Mouse (Mus musculus): ENCODE data around the gene Plekhm2. TPM values are rescaled to one million over a fixed set of nuclear protein-coding genes. Genes with fewer than 3 reads are reported as not detected.

The Plekhm2 gene
- polyA plus RNA-seq, 2 experiments from 2014 or later, result 2.1 to 3.4 TPM

DNA sequence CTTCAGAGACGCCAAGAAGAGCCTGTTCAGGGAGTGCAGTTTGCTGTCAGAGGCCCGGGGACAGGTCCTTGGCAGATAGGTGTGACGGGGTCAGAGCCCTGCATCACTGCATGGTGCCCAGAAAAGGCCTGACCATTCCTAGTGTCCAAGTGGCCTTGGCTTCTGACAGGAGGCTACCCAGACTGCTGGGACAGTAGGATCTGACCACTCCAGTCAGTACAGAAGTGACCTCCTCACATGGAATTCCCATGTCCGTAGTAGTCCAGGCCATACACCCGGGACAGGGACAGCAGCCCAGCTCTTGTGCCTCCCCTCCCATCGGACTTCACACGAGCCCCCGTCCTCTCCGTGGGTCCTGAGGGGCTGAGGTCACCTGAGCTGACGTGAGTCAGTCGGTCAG, 34.7 kb downstream of the Plekhm2 start:
- ATAC-seq, result no peak

DNA sequence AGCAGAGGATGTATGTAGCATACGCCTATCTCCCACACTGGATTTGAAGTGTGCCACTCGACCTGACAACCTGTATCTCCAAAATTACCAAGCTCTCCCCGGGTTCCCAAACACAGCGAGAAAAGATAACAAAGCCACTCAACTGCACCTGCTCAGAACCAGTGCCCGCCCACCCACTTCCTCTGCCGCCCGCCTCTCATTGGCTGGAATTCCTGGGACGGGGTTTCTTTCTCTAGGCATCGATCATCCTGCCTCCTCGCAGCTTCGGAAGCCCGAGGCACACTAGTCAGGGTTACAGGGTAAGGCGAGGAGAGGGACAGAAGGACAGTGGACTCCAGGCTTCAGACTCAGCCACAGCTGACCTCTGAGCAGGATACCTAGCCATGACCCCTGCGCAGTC, 36.0 kb downstream of the Plekhm2 start:
- ATAC-seq, result no peak

DNA sequence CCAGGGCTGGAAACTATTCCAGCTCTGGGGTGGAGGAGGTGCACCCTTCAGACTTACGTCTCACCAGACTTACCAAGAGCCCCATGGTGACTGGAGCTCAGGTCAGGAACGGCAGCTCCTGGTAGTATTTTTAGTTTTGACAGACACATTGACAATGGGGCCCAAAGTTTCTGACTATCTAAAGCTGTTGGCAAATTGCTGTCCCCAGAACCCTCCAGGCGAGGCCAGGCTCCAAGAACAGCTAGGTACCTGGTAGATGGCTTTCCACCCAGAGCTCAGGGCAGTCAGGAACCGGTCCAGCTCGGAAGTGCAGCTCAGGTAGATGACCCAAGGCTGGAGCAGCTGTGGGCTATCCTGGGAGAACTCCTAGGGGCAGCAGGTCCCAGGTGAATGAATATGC, 37.2 kb downstream of the Plekhm2 start:
- no peak for ATAC-seq

DNA sequence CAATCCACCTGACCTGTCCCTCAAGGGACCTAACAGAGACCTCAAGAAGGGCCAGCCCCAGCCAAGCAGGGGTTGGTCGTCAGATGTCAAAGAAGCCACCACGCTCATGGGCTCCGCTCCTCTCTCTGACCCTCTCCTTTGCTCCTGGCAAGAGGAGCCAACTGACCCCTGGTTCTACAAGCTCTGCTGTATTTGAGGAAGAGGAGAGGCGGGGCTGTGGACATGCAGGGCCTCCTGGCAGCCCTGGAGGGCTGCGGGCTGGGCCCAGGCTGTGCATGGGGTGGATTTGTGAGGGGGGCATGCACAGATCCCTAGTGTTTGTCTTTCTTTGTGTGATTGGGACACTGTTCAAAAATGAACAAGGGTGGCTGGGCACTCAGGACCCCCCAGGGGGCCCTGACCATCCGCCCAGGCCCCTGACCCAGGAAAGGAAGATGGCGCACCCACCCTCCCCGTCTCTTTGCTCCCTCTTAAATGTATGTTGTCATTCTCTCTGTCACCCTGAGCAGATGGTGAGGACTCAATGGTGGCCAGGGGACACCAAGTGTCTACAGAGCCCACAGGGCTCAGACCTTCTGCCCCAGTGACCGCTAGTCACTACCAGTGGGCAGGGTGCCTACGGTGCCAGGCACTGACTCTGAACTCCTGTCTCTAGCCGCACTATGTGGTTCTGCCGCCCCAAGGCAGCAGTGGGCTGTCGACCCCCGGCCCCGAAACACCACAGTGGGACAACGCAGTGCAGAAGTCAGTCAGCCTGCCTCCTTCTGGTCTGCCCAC, 38.7 kb downstream of the Plekhm2 start:
- ATAC-seq, result no peak

DNA sequence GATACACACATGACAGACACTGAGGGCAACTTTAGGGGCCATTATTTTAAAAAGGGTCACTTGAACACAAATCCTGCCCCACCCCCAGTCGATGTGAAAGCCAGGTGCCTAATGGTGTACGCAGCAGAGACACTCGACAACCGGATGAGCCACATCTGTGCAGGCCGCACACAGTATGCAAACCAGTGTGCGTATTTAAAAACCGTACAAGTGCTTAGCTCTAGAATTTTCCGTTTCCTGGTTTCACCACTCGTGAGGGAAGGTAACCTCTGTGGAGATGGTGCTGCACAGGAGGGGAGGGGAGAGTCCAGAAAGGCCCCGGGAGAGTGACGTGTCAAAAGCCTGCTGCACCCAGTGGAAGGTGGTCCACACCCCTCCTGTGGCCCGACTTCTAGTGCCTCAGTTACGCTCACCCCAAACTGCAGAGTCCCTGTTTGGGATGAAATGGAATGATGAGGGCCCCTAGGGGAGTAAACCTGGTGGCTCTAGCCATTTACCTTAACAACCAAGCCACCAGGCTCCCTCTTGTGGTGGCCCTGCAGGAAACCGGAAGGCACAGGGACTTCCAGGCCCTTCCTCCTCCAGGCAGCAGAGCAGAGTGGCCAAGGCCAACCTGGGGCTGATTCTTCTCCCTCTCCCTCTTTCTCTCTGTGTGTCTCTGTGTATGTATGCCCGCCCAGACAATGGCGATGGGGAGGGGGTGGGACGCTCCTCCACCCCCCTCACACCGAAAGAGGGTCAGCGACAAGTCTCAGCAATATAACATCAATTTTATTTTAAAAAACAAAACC, 39.5 kb downstream of the Plekhm2 start:
- peak; percentile 85 for ATAC-seq

DNA sequence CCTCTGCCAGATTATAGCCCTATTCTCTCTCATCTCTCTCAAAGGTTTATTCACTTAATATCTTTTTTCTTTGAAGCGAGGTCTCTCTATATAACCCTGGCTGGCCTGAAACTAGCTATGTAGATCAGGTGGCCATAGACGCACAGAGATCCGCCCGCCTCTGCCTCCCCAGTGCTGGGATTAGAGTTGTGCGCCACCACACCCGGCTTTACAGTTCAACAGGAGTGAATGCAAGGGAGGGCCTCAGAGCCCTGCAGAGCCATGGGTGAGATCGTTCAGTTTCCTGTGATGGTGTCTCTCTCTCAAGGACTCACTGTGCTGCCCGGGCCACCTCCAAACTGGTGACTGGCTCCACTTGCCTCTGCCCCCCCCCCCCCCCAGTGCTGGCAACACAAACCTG, 40.6 kb downstream of the Plekhm2 start:
- ATAC-seq, result no peak

DNA sequence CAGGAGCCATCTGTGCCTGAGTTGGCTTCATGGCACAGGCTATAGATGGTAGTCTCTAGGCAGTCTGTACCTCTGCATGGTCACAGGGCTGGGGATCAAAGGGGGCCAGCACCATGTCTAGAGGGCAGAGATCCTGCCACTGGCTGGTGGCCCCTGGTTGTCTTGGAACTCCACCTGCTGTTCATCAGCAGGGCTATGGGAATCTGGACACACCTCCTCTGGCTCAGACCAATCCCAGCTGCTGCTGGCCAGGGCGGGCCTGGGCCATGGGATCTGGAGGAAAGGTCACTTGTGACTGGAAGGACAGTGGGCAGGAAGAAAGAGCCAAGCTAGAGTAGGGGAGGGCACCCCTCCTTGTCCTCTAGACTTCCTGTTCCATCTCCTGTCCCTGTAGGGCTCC, 41.0 kb downstream of the Plekhm2 start, which contains the start of gene Slc25a34:
Gene Slc25a34 (minus strand): TSS at position 156 of the 400 bp plus-strand sequence.
- ATAC-seq, result no peak

DNA sequence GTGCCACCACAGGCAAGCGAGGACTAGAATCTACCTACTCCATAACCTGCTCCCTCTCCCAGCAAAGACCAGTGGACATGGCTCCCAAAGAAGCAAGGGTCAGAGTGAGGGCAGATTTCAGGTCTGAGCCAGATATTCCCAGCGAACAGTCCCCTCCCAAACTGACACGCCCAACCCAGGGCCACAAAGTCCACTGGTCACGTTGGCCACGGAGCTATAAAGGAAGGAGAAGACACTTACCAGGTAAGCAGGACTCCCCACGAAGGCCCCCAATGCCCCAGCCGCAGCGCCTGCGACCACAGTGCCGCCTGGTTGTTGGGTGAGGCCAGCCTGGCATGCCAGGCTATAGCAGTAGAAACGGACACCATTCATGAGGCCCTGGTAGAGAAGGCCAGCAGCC, 41.7 kb downstream of the Plekhm2 start:
- no peak for ATAC-seq

DNA sequence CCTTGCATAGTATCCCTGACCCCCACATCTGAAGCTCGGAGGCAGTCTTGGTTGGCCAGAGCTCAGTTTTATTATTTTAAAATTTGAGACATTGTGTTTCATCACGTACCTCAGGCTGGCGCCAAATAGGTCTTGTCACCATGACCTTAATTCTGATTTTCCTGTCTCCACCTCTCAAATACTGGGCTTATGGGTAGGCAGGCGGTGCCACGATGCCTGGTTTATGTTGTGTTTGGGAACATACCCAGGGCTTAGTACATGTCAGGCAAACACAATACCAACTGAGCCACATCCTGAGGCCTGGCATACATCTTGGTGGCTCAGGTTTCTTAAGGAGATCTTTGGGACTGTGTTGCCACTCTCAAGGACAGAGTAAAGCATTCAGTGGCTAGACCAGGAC, 42.1 kb downstream of the Plekhm2 start:
- no peak for ATAC-seq

DNA sequence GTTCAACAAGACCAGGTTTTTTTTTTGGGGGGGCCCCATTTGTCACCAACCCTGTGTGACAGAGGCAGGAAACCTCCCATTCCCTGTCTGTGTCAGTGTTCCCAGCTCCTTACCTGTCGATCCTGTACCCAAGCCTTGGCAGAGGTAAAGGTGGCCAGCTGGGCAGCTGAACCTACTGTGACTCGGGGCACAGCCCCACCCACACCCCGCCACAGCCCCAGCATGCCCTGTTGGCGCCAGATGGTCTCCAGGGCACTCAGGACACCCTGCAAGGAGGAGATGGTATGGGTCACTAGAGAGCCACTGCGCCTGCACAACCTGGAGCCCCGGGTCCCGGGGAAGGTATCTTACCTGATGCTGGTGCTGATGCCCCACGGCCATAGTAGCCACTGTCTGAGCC, 42.6 kb downstream of the Plekhm2 start:
- ATAC-seq, result no peak

DNA sequence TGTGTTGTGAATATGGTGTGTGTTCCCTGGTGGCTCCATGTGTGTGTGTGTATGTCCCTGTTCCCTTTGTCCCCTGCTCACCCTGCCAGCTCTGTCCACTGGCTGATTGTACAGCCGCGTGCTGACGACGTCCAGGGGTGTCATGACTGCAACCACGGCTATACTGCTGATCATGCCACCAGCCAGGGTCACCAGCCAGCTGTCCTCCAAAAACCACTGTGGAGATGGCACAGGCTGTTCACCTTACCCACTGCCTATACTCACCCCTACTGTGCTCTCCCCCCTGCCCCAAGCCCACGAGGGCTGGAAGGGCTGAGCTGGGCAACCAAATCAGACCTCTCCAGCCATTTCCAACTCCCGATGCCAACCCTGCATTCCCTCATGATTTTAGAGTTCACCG, 43.4 kb downstream of the Plekhm2 start:
- ATAC-seq, result no peak

DNA sequence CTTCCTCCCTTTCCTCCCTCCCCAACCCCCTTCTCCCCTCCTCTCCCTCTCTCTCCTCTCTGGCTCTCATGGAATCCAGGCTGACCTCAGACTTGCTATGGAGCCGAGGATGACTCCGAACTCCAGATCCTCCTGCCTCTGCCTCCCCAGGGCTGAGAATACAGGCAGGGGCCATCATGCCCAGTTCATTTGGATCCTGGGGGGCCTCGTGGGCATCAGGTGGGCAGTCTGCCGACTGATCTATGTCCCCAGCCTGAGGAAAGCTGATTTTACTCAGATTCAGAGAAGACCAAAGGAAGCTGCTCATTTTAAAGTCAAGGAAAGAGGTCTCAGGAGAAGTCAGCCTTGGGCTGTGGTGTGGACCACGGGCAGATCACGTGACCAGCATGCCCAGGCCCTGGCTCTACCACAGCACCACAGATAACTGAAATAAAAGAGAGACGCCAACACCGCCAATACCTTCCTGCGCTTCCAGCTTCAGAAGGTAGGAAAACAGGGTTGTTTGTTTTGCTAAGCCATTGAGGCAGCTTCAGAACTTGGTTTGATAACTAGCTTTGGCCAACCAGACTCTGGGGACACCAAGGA, 45.3 kb downstream of the Plekhm2 start:
- no peak for ATAC-seq

DNA sequence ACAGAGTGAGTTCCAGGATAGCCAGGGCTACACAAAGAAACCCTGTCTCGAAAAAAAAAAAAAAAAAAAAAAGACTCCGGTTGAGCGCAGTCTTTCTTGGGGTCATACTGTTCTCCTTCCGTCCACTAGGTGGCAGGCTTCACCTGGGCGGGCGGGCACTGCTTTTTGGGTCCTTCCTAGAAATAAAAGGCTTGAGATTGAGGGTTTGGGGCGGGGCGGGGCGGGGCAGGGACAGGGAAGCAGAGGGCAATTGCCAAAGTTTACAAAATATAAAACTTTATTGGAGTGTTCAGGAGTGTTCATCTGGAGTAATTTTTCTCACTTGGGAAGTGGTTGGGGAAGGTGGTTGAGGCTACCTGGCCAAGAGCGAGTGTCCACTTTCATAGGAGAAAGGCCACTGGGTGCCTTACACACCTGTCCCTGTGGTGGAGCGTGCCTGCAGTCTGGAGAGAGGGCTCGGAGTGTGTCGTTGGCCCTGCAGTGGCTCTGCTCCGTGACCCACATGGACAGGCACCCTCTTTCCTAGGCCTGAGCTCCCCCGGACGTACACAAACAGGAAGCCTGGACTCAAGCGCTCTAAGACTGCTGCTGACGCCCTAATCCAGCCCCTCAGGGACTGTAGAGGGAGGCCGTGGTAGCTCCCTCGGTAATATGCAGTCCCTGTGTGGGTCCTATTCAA, 46.0 kb downstream of the Plekhm2 start, which contains the start of gene Tmem82:
Gene Tmem82 (minus strand): TSS at position 69 of the 679 bp plus-strand sequence.
- peak; percentile 80 for ATAC-seq

DNA sequence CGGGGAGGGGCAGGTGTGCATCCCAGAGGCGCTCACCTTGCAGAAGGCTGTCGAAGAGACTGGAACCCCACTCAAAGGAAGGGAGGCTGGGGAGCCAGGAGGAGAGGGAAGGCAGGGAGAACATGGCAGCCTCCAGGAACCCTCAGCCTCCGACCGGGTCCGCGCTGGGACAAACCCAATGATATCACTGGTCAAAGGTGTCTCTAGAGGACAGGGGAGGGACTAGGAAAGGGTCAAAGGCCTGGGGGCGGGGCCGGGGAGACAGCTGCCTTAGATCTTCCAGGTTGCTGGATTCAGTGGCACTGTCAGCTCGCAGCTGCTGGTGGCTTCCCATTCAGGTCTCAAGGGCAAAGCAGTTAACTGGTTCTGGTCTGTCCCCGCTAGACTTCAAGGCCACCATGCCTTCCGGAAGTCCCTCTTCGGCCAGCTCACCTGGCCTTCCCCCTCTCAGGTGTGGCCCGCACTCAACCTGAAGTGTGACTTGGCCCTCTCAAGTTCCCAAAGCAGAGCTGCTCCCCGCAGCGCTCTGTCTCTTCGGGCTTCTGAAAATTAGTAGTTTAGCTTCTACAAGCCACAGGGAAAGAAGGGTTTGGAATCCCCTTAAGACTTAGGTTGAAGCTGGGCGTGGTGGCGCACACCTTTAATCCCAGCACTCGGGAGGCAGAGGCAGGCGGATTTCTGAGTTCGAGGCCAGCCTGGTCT, 46.7 kb downstream of the Plekhm2 start:
- no peak for ATAC-seq

DNA sequence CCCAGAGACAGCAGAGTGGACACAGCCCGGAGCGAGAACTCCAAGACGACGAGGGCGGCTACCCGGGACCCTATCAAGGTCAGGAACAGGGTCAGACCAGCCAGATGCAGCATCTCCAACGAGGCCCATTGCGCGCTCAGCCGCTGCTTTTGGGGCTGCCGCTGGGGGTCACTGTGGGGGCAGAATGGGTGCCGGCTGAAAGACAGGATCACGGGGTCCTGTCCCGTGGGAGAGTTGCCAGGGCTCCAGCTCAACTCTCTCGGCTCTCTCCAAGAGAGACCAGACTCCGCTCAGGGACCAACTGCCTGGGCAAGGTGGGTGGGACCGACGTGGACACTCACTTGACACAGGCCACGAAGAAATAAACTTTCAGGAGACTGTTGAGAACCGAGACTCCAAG, 47.4 kb downstream of the Plekhm2 start:
- ATAC-seq, result peak; percentile 69

DNA sequence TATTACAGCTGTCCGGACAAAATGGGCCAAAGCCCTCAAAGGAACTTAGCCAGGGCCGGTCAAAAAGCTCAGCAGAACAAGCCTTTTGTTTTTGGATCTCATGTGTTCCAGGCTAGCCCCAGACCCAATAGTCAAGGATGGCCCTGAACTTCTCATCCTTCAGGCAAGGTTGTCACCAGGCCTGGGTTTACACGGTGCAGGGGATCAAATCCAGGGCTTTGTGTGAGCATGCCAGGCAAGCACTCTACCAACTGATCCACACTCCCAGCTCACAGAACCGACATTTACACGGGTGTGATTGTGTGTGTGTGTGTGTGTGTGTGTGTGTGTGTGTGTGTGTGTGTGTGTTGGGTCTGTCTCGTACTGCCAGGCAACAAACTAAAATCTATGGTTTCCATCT, 47.9 kb downstream of the Plekhm2 start:
- no peak for ATAC-seq

DNA sequence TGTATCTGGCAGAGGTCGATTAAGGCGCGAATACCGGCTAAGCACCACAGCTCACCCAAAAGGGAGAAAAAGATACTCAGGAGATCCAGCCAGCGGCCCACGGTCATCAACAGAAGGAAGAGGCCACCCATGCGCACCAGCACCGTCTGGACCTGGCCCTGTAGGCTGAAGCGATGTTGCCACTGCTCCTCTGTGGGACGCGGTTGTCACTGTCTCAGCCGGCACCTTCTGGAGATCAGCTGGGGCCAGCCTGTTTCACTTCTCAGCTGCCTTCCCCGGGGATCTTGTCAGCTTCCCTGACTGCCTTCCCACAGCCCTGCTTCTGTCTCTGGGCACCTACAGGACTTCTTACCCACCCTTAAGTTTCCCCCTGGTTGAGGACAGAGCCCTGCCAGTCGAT, 49.8 kb downstream of the Plekhm2 start:
- no peak for ATAC-seq

DNA sequence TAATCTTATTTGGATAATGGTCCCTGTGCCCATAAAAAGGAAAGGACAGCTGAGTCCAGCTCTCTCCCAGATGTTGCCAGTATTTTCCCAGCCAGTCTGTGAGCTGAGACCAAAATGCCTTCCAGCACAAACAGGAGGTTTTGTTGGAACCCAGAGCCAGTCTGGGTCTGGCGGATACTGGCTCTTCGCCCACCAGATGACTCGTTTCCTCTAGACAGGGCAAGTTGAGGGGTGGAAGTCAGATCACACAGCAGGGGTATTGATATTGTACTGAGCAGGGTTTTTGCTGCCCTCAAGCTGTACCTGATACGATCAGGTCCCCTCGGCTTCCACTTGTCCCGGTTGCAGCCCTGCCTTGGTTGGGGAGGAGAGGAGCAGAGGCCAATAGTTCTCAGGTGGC, 55.2 kb downstream of the Plekhm2 start:
- no peak for ATAC-seq

DNA sequence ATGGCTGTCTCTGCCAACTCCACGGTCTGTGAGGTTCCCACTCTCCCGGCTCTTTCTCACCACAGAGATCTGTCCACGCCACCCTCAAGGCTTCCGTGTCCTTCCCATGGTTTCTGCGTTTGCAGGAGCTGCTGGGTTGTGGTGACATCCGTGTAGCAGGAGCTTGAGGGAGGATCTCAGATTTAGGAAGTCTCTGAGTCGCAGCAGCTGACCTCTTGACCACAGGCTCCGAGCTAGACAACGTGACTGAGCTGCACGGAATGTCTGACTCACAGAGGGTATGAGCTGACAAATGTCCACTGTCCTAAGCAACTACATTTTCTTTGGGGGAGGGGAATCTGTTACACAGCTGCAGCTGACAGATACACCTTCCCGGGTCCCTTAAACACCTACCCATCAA, 58.8 kb downstream of the Plekhm2 start, which contains the start of gene Fblim1:
Gene Fblim1 (minus strand): TSS at position 236 of the 400 bp plus-strand sequence.
- no peak for ATAC-seq

DNA sequence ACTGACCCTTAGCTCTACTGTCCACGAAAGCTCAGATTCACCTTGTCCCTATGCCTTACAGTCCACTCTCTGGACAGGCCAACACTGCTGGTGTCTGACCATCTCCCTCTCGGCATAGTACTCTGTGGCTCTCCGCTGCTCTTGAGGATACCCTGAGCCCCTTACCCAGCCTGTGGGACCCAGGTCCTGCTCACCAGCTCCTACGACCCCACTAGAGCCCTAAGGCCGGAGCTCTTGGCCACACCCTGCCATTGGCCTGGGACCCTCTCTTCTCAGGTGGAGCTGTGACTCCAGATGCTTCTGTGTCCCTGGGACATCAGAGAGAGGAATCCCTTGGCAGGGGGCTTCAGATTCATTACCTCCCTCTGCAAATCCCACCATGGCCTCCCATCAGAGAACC, 59.3 kb downstream of the Plekhm2 start:
- ATAC-seq, result no peak

DNA sequence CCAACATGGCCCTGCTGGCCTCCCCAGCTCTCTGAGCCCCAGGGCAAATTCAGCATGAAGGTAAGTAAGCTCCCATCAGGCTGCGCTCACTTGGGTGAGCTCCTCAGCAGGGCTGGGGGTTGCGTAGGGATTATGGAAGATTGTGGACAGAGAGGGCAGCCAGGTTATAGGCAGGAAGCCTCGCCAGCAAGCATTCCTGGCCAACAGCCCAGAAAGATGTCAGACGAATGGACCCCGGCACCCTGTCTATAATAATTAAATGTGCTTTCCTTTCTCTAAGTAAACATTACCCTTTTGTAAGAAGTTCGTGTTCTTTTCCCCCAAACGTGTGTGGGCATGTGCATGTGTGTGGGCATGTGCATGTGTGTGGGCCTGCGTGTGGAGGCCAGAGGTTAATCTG, 60.2 kb downstream of the Plekhm2 start:
- ATAC-seq, result no peak

DNA sequence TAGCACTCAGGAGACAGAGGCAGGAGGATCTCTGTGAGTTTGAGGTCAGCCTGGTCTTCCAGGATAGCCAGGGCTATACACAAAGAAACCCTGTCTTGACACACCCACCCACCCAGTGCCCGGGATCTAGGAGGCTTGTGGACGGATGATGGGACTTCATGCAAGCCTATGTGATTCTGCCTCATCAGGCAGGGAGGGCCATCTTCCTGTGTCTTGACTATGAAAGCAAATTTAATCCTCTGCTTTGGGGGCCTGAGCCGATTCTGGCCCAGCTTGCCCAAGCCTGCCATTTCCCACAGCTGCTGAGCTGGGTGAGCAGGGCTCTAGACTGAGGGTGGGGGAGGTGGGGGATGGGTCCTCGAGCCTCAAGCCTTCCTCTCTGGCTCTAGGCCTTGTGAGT, 60.8 kb downstream of the Plekhm2 start:
- no peak for ATAC-seq

All from CD4-positive, CD25-positive, alpha-beta regulatory T cell, adult 4 months (primary cell).